In the genomic region with DNA sequence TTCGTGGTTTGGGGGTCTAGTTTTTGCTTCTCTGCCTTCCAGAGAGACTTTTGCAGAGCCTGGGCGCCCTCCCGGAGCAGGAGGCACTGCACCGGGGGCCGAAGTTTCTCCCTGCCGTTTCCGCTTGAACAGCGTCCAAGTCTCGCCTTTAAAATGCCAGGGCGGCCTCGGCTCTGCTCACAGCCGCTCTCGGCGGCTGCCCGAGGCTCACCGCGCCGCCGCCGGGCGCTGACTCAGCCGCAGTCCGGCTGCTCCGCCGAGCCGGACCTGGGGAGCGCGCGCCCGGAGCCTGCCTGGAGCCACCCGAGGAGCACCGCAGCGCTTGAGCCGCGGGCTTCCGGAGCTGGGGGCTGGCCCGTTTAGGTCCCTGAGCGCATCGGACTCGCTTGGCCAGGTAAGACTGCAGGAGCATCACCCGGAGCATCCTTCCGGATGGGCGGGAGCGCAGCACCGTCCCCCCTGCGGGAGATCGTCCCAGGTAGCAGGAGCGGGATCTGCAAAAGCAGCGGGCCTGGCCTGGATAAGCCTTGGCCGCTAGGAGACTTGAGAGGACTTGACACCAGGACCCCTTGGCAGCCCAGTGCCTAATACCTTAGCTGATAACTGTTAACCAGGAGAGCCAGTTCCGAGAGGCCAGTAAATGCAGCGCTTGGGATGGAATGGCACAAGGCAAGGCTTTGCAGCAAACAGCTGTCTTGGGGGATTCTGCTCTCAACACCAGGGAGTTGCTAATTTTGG, we compare ENCODE assay signal across 8 mouse cellular contexts. TPM values are rescaled to one million over a fixed set of nuclear protein-coding genes. Genes with fewer than 3 reads are reported as not detected.
DNase-seq lines count a peak whose midpoint lies in the region; ATAC-seq and TF ChIP-seq lines count a peak whose summit lies in the region.

A gene (plus strand): TSS at position 159 of the 738 bp plus-strand sequence.

- H3K27me3 ChIP-seq in limb, embryonic 15.5 days: peaks cover 15% of the 10 kb centered on the region

- no peak within 1 kb of the TSS for H3K27ac ChIP-seq in limb, embryonic 15.5 days

- ATAC-seq in cerebellum, adult (ENCODE audit: insufficient number of reproducible peaks, low FRiP score, low TSS enrichment): no peak
- peak; percentile 95 for ATAC-seq in frontal cortex, adult (ENCODE audit: low TSS enrichment)
- ATAC-seq in limb, embryonic 15.5 days (ENCODE audit: insufficient number of reproducible peaks, low FRiP score, low TSS enrichment, low read depth): 0 out of 2 replicates have a peak, but pooled peaks have one; percentile 63

- peaks cover 7% of the 10 kb centered on the region for H3K4me1 ChIP-seq in limb, embryonic 15.5 days

- H3K4me3 ChIP-seq in limb, embryonic 15.5 days: peak within 1 kb of the TSS; percentile 46

- H3K9ac ChIP-seq in limb, embryonic 15.5 days: 0 out of 2 replicates have a peak within 1 kb of the TSS, but pooled peaks have one; percentile 14

- TF ChIP-seq POLR2A in brain, embryonic 14.5 days (IDR thresholded peaks at IDR 0.05; ENCODE audit: borderline replicate concordance, extremely low read depth, insufficient read depth, insufficient read length, poor library complexity, severe bottlenecking): peak; percentile 50; the same call in 1 of the 2 replicates

- no peaks in the 10 kb centered on the region for H3K36me3 ChIP-seq in limb, embryonic 15.5 days

- peak within 1 kb of the TSS; percentile 88 for H3K4me2 ChIP-seq in limb, embryonic 15.5 days

- 0 out of 2 replicates have a peak, but pooled peaks have one; percentile 6 for TF ChIP-seq CTCF in brain, embryonic 14.5 days (IDR thresholded peaks at IDR 0.05; ENCODE audit: borderline replicate concordance, extremely low read depth, insufficient read depth, insufficient read length)

- peak; percentile 3 for DNase-seq in cerebellum, adult 11 months
- peak; percentile 67 for DNase-seq in brain, embryonic 14.5 days (ENCODE audit: low read depth)
- DNase-seq in kidney, adult 8-10 months: peak; percentile 36 to 61
- peak; percentile 58 for DNase-seq in neural tube, embryonic 10.5 days (ENCODE audit: extremely low spot score, low spot score)
- DNase-seq in yolk sac, embryonic 10.5 days (ENCODE audit: low spot score): peak; percentile 7

- WGBS in limb, embryonic 15.5 days: 1% methylated on average over 52 of the region's 52 CpGs

- H3K9me3 ChIP-seq in limb, embryonic 15.5 days: no peaks in the 10 kb centered on the region

RNA-seq across cellular contexts. Expression of the gene that starts here (rescaled TPM):
- polyA plus RNA-seq in brain, embryonic 14.5 days (2012; rRNA removed): 0.61 and 1.1 TPM in 2 replicates
- 1.0 and 1.3 TPM in 2 replicates for polyA plus RNA-seq in limb, embryonic 15.5 days (2015; fragmentation: Nextera tagmentation; extraction: Ambion mirVana)

Comparison
In these comparisons a context has a peak if more than half of its experiments do, and no peak if none do; other contexts are left out.
1. DNase-seq: peak in every context shown above with its lines; median percentile 67 in brain, embryonic 14.5 days; 58 in neural tube, embryonic 10.5 days; 48 in kidney, adult 8-10 months; 7 in yolk sac, embryonic 10.5 days; 3 in cerebellum, adult 11 months.